Mouse (Mus musculus) olfactory bulb, adult 2 months (tissue): ENCODE results near the gene Mras.

Experiments
- CTCF ChIP-seq: fragments of 200-500 bp; IDR thresholded peaks from 2 replicates; pipeline ENCODE4 v1.5.1; 2012; ENCODE audit warnings: low read depth, mild to moderate bottlenecking, low read length, moderate library complexity; ENCODE audit not compliant: insufficient read depth
- POLR2A ChIP-seq: fragments of 200-500 bp; IDR thresholded peaks from 2 replicates; pipeline ENCODE4 v1.6.1; 2012; ENCODE audit warnings: mild to moderate bottlenecking, low read depth, low read length, moderate library complexity; ENCODE audit not compliant: insufficient read depth

- TF ChIP-seq CTCF (no peak), POLR2A (no peak)
Measured at GRCm38 (mm10) chr9:99389506-99389905, 47.7 kb downstream of the Mras start.
